Mouse (Mus musculus) cerebellum, adult 18-20 months (tissue): ENCODE results near the gene Cdkal1.

Experiments used
- DNase-seq, 2 experiments: peaks; one replicate each; pipeline ENCODE4 v3.0.0; 2021

The Cdkal1 gene

DNA sequence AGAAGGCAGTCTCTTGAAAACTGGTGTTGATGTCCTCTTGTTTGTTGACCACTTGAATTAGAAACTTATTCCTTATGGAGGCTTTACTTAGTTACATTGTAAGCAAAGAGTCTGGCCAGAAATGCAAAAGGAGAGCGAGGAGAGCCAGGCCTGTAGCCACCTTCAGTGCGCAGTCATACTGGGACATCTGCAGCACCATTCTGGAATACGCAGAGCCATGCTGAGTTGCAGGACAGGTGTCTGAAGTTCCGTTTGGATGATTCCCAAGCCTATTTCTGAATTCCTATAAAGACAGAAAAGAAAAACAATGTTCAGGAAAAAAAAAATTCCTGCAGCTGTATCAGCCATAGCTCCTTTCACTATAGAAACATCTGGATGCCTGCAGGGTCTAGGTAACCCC, 529.5 kb downstream of the Cdkal1 start:
- peak; percentile 24 to 27 for DNase-seq

DNA sequence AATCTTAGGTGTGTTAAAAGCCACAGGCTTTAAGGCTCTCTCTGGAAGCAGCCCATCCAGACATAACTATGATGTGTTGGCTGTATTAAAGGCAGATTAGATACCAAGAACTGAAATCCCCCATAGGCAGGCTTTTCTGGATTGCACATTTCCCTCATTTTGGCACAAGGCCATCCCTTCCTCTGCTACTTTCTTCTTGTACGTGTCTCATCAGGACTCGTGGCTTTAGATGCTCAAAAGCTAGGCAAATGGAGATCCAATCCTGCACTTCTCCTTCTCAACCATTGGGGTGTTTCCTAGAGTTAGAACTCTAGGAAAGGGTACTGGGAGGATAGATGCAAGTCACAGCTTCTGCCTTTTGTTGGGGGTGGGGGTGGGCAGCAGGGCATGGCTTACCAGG, 535.1 kb downstream of the Cdkal1 start:
- DNase-seq: no peak

DNA sequence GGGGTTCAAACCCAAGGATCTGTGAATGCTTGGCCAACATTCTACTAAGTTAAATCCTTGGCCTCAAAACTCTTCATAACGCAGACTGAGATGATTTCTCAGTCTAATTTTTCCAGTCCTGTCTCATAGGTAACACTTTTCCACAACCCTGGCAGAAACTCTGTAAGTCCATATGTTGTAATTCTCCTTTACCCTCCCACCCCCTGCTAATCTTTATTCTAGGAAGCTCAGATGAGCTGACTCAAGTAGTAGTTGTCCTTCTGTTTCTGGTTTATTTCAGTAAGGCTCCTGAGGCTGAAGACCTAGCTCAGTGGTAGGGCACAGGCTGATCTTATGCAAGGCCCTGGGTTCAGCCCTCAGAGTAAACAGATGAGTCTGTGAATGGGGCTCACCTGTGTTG, 537.8 kb downstream of the Cdkal1 start:
- DNase-seq: no peak

DNA sequence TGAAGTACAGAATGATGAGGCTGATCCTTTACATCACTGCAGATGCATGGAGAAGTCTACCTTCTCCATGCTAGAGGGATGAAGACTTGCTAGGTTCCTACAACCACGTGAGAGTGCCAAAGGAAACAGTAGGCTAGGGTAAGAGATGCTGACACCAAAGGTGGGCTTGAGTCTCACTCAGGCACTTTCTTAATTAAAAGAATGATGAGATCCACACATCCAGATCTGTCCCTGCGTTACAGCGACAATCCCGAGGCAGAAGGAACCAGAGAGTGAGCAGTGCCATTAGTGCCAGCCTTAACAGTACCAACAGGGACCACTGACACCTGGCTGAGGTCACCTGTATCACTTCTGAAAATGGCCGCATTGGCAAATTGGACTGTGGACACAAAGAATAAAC, 539.2 kb downstream of the Cdkal1 start:
- no peak for DNase-seq

DNA sequence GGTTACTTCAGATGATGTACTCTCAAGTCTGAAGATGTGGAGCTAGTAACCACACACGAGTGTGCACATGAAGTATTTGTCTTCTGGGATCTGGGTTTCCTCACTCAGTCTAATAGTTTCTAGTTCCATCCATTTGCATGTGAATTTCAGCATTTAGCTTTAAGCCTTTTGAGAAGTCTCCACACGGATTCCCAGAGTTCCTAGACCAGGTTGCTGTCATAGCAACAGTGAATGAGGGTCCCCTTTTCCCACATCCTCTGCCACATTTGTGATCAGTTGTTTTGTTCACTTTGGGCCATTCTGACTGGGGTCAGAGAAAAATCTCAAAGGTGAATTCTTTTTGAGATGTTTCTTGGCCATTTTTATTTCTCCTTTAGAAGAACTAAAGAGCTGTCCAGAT, 543.4 kb downstream of the Cdkal1 start:
- no peak for DNase-seq

DNA sequence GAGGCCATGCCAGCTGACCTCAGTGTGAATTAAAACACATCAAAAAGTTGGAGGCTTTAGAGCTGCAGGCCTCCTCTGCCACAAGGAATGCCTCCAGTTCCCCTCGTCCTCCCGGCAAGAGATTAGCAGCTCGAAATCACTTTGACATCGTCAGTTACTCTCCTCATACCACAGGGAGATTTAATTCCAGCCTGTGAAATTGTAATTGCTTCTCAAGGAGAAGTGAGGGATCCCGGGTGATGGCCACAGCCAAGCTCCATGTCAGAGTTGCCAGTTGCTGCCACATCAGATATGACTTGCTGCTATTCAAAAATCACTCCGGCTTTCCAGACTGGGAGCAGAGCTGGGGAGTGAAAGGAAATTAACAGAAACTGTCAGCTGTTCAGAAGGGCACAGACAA, 548.1 kb downstream of the Cdkal1 start:
- no peak for DNase-seq

DNA sequence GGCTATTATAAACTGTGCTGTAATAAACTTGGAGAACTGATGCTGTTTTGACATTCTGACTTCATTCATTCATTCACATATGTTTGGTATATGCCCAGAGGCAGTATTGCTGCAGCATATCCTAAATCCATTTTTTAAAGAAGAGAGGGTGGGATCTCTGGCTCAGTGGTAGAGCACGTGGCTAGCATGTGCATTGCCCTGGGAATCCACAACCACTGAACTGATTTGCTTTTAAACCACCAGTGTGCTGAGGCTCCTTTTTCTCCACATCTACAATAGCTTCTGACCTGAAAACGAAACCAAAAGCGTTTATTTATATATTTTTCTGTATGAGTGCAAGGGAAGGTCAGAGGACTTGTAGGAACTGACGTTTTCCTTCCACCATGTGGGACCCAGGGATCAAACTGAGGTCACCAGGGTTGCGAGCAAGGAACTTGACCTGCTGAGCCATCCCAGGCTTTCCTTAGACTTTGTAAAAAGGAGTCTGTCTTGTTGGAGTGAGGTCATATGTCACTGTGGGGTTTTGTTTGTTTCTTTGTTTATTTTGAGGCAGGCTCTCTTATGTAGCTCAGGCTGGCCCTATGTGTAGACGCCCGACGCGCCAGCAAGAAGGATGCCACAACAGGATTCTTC, 562.8 kb downstream of the Cdkal1 start:
- no peak for DNase-seq

DNA sequence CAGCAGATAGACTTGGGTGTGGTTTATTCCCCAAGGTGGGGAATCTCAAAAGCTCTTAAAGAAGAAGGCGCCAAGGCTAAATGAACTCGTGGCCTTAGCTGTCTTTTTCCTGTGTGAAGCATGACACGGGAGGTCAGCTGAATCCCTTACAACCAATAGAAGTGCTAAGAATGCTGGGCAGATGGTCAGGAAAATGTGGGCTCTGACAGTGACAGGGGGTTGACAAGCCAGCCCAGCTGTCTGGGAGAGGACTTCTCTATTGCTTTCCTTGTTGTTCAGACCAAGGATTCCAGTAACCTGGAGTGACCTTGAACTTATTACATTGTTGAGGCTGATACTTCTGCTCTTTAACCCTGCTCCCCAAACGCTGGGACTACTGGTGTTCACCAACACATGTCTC, 564.9 kb downstream of the Cdkal1 start:
- no peak for DNase-seq

DNA sequence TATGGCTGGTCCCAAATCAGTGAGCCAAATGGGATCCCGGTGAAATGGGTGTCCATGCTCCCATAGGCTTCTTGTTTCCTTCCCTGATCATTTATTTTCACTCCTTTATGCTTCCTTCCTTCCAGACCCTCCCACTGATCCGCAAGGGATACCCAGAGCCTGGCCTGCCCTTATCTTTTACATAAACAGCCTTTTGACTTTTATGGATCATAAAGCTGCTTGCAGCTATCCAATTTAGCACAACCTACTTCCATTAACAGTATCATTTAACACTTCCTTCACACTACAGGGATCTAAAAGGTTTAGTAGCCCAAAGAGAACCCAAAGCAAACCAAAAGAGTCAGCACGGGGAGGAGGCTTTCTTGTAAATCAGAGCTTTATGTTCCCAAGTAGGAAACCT, 570.4 kb downstream of the Cdkal1 start:
- DNase-seq: no peak

DNA sequence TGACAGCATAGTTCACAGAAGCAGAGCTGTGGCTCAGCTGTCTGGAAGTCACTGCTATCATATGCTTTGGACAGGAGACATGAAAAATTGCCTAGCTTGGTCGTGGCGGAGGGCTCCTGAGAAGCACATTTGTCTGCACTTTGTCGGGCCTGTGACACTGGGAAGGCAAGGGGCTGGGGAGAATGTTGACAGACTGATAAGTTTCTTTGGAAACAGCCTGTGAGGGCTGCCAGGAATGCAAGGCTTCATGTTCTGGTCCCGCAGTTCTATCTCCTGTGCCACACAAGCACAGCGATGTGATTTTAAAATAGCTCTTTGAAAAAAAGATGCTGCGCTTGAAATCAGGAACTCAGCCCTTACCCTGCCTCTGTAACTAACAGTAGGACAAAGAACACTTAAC, 573.9 kb downstream of the Cdkal1 start:
- DNase-seq: no peak

DNA sequence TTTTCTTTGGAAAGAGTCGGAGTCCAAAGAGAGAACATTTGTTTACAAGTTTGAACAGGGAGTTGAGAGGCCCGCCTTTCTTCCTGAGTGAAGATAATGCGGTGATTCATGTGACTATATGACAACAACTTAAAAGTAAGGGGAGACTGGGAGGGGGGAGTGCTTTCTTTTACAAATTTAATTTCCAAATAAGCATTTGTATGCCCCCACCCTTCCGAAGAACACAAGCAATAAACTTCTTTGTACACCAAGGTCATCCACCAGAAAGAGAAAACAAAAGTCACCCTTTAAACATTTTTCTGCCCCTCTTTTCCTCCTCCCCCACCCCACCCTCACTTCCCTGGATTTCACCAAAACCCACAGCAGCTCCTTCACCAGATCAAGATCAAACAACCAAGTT, 577.3 kb downstream of the Cdkal1 start:
- no peak for DNase-seq

DNA sequence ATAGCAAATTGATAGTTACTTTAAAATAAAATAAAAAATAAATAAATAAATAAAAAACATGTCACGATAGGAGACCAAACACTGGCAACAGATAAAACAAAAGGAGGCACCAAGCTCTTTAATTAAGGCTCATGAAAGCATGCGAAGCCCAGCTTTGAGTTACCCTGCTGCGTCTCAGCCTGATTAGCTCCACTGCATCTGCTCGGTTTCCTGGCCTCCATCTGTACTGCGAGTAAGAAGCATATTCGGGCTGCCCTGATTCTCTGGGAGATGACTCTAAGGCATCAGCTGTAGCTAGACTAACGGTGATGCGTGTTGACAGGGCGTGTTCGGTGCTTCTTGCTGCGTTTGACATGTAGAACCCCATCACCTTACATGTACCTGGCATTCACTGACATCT, 581.2 kb downstream of the Cdkal1 start:
- DNase-seq: peak; percentile 74 to 83

DNA sequence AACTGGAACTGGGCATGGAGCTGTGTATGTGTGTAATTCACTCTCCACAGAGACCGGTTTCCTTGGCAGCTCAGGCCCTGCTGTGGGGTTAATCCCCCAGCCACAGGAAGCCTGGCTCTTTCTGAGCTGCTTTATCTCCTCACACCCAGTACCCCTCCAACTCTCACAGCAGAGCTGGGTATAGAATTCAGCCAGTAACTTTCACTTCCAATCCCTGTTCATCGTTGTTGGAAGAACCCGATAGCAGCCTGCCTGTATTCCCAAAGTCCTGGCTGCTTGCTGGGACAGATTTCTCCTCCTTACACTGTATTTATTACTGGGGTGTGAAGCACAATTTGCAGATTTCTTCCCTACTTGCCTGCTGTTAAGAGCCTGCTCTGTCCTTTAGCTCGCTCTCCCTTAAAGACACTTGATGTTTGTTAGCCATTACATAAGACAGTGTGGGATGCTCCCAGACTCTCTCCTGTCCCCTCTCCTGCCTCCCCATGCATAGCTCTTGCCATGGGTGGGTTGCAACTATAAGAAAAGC, 581.7 kb downstream of the Cdkal1 start:
- DNase-seq: peak; percentile 8 to 35

DNA sequence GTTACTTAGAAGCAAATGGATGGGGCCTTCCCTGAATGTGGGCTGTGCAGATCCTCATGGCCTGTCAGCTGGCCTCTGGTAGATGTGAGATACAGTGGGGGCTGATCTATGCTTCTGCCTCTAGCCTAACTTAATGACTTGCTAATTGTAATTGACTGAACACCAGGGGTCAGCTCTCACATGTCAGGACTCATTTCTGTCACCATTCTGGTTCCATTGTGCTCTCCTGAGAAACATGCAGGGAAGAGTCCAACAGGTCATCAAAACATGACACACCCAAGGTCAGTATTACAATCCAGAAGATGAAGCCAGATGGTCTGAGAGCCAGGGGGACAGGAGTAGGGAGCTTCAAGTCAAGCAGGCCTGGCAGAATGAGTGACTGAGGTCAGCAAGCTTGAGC, 584.0 kb downstream of the Cdkal1 start:
- DNase-seq: no peak

DNA sequence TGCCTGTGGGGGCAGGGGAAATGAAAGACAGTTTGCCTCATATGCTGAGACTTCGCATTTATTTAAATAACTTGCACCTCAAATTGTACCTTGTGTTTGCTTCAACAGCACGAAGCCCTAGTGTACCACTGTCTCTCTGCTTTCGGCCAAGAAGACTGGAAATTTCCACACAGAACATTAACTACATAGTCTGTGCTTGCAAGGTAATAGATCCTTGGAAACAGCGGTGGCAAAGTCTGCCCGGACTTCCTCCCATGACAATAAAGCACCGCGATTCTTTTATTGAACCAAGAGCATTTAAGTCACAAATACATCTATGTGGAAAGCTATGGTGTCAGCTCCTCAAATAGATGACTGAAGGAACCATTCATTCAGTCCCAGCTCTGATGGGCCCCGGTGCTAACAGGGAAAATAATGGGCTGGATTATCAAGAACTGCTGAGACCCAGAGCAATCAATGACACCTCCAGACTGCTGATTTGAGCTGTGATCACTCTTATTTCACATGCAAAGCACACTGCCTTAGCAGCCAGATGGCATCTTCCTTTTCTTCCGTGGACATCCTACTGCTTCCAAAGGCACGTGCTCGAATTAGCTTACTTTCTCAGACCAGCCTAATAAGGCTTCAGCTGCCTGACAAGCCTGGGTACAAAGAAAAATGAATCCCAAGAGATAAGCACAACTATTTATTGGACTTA, 591.3 kb downstream of the Cdkal1 start:
- DNase-seq: no peak

DNA sequence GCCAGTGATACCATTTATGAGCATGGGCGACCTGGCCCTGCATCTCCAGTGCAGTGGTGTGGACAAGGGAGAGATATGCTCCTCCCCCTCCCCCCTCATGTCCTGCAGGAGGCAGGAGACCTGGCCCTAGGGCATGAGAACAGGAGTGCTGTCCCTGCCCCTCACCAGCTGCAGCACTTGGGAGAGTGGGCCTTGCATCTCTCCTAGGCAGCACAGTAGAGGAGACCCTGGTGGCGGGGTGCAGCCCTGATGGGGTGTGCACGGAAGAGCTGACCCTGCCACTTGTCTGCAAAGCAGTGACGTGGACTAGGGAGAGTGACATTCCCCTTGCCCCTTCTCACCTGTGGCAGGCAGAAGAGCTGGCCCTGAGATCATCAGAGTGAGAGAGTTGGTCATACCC, 593.3 kb downstream of the Cdkal1 start:
- DNase-seq: no peak

DNA sequence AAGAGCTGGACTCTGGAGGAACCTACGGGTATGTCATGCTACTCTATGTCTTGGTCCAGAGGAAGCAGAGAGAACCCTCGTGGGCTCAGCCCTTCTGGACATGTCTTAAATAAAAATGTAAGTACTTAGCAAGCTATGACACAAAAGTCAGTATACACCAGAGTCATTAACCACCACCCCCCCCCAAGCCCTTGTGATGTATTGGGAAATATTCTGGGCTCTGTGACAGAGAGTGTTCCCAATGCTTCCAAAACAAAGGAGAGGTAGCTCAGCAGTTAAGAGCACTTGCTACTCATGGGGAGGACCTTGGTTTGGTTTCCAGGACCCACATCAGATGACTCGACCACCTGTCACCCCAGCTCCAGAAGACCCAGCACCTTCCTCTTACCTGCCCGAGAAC, 606.9 kb downstream of the Cdkal1 start:
- no peak for DNase-seq

DNA sequence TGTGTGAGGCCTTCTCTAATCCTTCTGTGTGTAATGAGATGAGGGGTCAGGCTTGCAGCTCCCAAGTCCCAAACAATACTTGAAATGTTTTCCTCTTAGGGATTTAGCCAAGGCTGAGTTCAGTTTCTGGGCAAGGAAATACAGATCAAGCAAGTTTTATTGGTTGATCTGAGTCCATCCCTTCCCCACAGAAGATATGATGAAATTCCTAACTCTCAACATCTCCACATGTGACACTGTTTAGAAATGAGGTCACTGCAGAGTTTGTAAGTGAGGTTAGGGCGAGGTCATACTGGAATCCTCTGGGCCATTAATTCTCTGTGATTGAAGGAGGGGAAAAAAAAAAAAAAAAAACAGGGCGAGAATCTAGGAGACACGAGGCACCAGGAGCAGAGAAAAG, 607.7 kb downstream of the Cdkal1 start:
- DNase-seq: no peak

DNA sequence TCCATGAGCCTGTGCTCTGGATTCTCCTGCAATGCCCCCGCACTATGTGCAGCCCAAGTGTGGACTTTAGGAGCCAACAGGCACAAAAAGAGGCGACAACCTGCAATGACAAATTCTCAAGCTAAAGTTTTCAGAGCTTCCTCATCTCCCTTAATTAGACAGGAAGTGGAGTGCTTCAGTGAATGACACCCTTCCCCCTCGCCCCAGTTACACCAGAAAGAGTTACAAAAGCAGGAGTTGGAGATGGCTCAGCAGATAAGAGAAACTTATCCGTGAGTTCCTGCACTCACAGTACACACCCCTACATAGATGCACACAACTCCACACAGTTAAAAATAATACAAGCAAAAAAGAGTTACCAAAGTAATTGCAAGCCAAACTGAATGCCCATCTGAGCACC, 620.4 kb downstream of the Cdkal1 start:
- no peak for DNase-seq

DNA sequence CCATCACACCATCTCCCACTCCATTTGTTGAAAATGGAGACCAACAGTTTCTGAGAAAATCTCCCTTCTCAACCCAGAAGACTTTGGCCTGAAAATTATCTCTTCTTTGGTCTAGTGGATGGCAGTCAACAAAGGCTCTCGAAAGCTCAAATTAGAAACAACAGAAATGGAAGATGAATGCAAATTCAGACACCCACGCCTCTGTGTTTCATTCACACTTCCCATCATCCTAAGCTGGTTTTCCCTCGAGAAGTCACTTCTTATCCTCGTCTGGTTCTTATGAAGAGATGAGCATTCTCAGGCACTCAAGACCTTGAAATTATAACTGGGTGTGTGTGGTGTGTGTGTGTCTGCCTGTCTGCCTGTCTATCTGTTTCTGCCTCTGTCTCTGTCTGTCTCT, 621.0 kb downstream of the Cdkal1 start:
- no peak for DNase-seq

DNA sequence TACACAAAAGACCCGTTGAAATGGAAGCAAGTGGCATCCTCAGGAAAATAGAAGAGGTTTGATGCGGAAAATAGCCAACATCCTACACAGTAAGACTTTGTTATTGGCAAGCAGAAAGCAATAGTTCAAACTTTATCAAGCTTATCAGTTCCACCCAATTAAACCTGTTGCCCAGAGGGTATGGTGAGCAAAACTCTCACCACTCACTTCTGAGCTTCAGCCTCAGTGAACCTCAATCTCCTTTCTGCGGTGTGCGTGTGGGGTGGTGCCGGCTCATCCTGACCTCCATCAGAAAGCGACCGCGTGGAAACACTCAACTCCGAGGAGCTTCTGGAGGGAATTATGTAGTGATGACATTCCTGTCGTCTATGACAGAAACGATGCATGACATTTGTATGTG, 621.5 kb downstream of the Cdkal1 start:
- no peak for DNase-seq

DNA sequence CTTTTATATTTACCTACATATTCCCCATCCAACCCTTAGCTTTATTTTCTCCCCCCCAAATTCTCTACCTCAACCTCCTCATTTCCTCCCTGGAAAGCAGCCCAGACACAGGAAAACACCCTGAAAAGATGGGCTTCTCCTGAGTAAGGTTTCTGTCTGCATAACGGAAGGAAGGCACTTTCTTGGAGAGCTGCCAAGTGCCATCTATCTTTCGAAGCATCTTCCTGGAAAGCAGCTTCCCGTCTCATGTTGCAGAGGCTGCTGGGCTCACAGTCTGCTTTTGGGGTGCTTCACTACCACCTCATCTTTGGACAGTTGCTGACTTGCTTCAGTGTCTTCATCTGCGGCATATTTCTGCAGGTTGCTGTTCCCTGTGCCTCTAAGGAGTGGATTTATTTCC, 622.8 kb downstream of the Cdkal1 start:
- DNase-seq: no peak

DNA sequence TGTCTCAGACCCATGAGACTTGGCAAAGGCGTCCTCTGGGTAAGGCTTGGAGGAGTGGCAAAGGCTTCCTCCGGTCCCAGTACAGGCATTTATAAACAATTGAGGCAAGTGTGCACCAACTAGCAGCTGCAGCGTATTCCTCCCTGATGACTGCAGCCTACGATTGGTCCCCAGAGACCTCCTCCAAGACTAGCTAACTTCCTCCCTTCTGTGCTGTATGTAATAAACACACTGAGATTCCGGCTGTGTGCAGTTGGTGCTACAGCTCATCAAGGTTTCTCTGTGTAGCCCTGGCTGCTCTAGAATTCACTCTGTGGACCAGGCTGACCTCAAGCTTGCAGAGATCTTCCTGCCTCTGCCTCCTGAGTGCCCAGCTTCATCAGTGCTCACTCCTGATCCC, 630.7 kb downstream of the Cdkal1 start:
- DNase-seq: no peak

DNA sequence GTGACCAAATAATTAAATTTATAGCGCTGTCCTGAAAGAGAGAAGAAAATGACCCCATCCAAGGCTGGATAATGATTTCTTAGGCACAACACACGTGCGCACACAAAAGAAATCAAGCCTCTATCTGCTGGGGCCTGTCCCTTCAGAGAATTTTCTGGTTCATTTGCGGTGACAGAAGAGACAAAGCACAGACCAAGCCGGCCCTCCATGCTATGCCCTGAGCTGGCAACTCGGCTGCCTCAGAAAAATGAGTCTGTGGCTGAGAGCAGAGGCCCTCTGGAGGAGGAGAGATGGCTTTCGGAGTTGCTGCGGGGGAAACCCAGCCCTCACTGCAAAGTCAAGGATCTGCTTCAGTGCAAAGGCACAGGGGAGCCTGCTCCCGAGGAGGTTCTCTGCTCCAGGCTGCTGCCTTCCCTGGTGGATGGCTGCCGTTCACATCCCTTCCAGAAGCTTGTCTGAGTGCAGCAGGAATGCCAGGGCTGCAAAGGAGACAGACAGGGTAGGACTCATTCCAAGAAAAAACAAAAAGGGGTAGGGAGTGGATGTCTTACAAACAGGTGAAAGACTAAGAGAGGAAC, 633.1 kb downstream of the Cdkal1 start:
- no peak for DNase-seq

DNA sequence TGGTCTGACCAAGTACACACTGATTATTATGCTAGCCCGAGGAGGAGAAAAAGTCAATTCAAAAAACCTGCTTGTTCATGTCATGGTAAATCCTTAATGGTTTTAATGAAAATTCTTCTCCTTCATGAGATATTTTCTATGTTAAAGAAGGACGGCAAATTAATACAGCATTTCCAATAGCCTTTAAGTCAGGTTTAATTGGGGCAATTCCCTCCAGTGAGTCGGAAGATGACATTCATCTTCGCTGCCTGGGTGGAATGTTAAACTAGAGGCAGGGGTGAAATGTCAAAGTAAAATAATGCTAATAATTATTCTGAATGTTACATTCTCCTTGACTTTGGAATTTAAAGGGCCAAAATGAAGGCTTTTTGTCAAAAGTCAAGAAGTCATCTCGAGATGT, 633.8 kb downstream of the Cdkal1 start:
- no peak for DNase-seq
